Mouse (Mus musculus) ES-E14 (cell line): ENCODE measurements at regions not wholly inside any gene's neighbourhood (a gene's known extent, or its start where the extent isn't known, plus 50 kb on each side); places are given as distances from the start of the nearest gene placed in this dataset.

ENCODE experiments used
- DNase-seq: peaks from one replicate; pipeline ENCODE4 v3.0.0-alpha.2; 2013; ENCODE audit warnings: low read depth, low spot score
- H3K27ac ChIP-seq: 2 replicates; pipeline ENCODE4 v1.5.1; 2012; ENCODE audit warnings: low read depth, mild to moderate bottlenecking, low read length, moderate library complexity, mixed read lengths; ENCODE audit not compliant: poor library complexity, insufficient read depth, severe bottlenecking
- H3K36me3 ChIP-seq: 2 replicates; pipeline ENCODE4 v1.6.1; 2012; ENCODE audit warnings: mild to moderate bottlenecking, low read length, moderate library complexity, mixed read lengths; ENCODE audit not compliant: control insufficient read depth, poor library complexity, insufficient read depth, severe bottlenecking
- H3K4me1 ChIP-seq, 2 experiments: fragments of 150-350 bp in 1 of 2; sonication (generic) in 1 of 2; 2 replicates each; pipeline ENCODE4 v1.6.1; 2012; ENCODE audit warnings: low read length in 2 of 2, mild to moderate bottlenecking in 1 of 2, mixed read lengths in 1 of 2; ENCODE audit not compliant: control insufficient read depth in 2 of 2, insufficient read depth in 2 of 2, poor library complexity in 1 of 2
- H3K4me3 ChIP-seq, 2 experiments: fragments of 150-350 bp in 1 of 2; sonication (generic) in 1 of 2; 2 replicates each; pipeline ENCODE4 v1.5.1; 2012; ENCODE audit warnings: low read length in 2 of 2, low read depth in 1 of 2, mild to moderate bottlenecking in 1 of 2, mixed read lengths in 1 of 2; ENCODE audit not compliant: insufficient read depth in 1 of 2, poor library complexity in 1 of 2, severe bottlenecking in 1 of 2
- H3K9ac ChIP-seq: 2 replicates; pipeline ENCODE4 v1.6.1; 2012; ENCODE audit warnings: low read depth, mild to moderate bottlenecking, low read length, mixed read lengths; ENCODE audit not compliant: poor library complexity, insufficient read depth, severe bottlenecking
- H3K9me3 ChIP-seq: fragments of 150-350 bp; sonication (generic); 2 replicates; pipeline ENCODE4 v1.6.1; 2012; ENCODE audit warnings: low read depth, mild to moderate bottlenecking, low read length; ENCODE audit not compliant: control insufficient read depth, insufficient read depth
- CHD2 ChIP-seq: IDR thresholded peaks from 2 replicates; pipeline ENCODE4 v1.6.1; 2014; ENCODE audit warnings: mild to moderate bottlenecking, low read depth, low read length, inconsistent platforms
- HCFC1 ChIP-seq: IDR thresholded peaks from 2 replicates; pipeline ENCODE4 v1.6.1; 2012; ENCODE audit warnings: low read length, inconsistent platforms, borderline replicate concordance; ENCODE audit not compliant: insufficient read depth
- MAFK ChIP-seq: IDR thresholded peaks from 2 replicates; pipeline ENCODE4 v1.6.1; 2014; ENCODE audit warnings: mild to moderate bottlenecking, low read depth, low read length, inconsistent platforms; ENCODE audit not compliant: insufficient read depth
- ZC3H11A ChIP-seq: IDR thresholded peaks from 2 replicates; pipeline ENCODE4 v1.6.1; 2012; ENCODE audit warnings: low read depth, mild to moderate bottlenecking, inconsistent platforms, low read length, borderline replicate concordance
- ZNF384 ChIP-seq: IDR thresholded peaks from 2 replicates; pipeline ENCODE4 v1.6.1; 2012; ENCODE audit warnings: low read depth, low read length, inconsistent platforms
- in situ Hi-C, 2 experiments: fragments of 600-800 bp; cut with MboI; formaldehyde crosslinking; loops; one replicate each; pipeline ENCODE4 v1.15.1; 2025; ENCODE audit warnings: low sequenced_read_pairs in 2 of 2, inconsistent platforms in 1 of 2; ENCODE audit not compliant: unreplicated experiment in 2 of 2

GRCm38 (mm10) chr16:49500818-49501217, 198.2 kb upstream of the Ift57 start:
- in situ Hi-C loops = no loop called here
- peak; percentile 16 for DNase-seq
- Histone ChIP-seq H3K27ac (no peak overlapping the region), H3K9ac (no peak overlapping the region), H3K4me1 (no peaks in the 10 kb centered on the region; a peak in 1 of 4 replicates), H3K4me3 (no peak overlapping the region), H3K9me3 (no peaks in the 10 kb centered on the region), H3K36me3 (no peaks in the 10 kb centered on the region)
- TF ChIP-seq HCFC1 (no peak), ZC3H11A (peak; percentile 54; the same call in 1 of the 2 replicates)

- H3K27ac ChIP-seq = no peak overlapping the region
- H3K4me3 ChIP-seq = no peak overlapping the region
- H3K36me3 ChIP-seq = no peaks in the 10 kb centered on the region
- no peaks in the 10 kb centered on the region; a peak in 1 of 4 replicates for H3K4me1 ChIP-seq
- no peak overlapping the region for H3K9ac ChIP-seq
- DNase-seq = no peak
- in situ Hi-C loops = no loop called here
- TF ChIP-seq HCFC1 = no peak
- TF ChIP-seq CHD2 = no peak
- no peak for TF ChIP-seq ZNF384
- no peak for TF ChIP-seq MAFK
- no peak for TF ChIP-seq ZC3H11A
- no peaks in the 10 kb centered on the region for H3K9me3 ChIP-seq
Measured at GRCm38 (mm10) chr16:49503897-49504413, 195.1 kb upstream of the Ift57 start.

GRCm38 (mm10) chr16:49504669-49505068, 194.4 kb upstream of the Ift57 start:
- Histone ChIP-seq H3K27ac (no peak overlapping the region), H3K4me1 (no peaks in the 10 kb centered on the region; a peak in 1 of 4 replicates), H3K9me3 (no peaks in the 10 kb centered on the region), H3K9ac (no peak overlapping the region), H3K36me3 (no peaks in the 10 kb centered on the region), H3K4me3 (no peak overlapping the region)
- DNase-seq = peak; percentile 34
- in situ Hi-C loops = no loop called here
- TF ChIP-seq ZC3H11A (no peak), HCFC1 (no peak), MAFK (no peak), CHD2 (no peak), ZNF384 (no peak)

- DNase-seq = no peak
- no peak overlapping the region for H3K4me3 ChIP-seq
- no peak overlapping the region for H3K9ac ChIP-seq
- in situ Hi-C loops = no loop called here
- H3K9me3 ChIP-seq = no peaks in the 10 kb centered on the region
- H3K4me1 ChIP-seq = no peaks in the 10 kb centered on the region; a peak in 1 of 4 replicates
- no peak for TF ChIP-seq CHD2
- TF ChIP-seq MAFK = no peak
- no peak for TF ChIP-seq HCFC1
- TF ChIP-seq ZC3H11A = no peak
- TF ChIP-seq ZNF384 = no peak
- no peaks in the 10 kb centered on the region for H3K36me3 ChIP-seq
- H3K27ac ChIP-seq = no peak overlapping the region
Measured at GRCm38 (mm10) chr16:49505271-49505670, 193.8 kb upstream of the Ift57 start.

GRCm38 (mm10) chr16:49518844-49519243, 180.2 kb upstream of the Ift57 start:
- no peak for DNase-seq
- Histone ChIP-seq H3K4me3 (no peak overlapping the region), H3K9ac (no peak overlapping the region), H3K27ac (no peak overlapping the region), H3K9me3 (no peaks in the 10 kb centered on the region), H3K4me1 (no peaks in the 10 kb centered on the region), H3K36me3 (no peaks in the 10 kb centered on the region)
- TF ChIP-seq ZC3H11A (no peak), HCFC1 (no peak), ZNF384 (no peak), CHD2 (no peak), MAFK (no peak)
- in situ Hi-C loops = no loop called here
